Mouse (Mus musculus): ENCODE measurements around the gene Zfp239. TPM values are rescaled to one million over a fixed set of nuclear protein-coding genes. Genes with fewer than 3 reads are reported as not detected.
A peak's percentile ranks its signal among the peaks of the same experiment; 100 is the strongest.

Gene Zfp239
- polyA plus RNA-seq, 1 experiment = 5.1 TPM

DNA sequence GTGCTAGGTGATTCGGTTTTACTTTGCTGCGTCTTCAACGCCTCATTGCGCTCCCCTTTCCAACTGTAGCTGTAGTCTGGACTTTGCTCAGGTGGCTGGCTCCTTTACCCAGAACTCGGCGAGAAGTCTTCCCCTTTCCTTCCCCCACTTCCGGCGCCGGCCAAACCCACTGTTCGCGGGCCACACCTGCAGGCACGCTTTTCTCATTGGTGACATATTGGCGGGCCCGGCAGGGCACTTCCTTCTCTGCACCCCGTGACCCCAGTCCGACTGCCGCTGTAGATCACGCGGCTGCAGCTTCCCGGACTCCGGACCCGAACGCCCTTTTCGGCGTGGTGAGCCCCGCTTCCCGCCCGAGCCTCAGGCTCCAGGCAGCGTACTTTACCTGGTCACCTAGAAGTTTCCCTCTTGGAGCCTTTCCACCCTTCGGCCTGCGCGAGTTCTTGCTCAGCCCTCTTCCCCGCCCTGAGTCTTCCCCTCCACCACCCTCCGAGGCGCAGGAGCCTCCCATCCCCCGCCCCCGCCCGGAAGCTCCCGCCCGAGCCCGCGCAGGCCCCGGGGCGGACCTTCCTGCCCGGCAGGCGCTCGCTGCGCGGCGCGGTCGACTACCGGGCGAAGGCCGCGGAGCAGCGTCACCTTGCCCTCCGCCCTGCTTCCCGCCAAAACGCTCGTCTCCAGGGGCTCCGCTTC lies 55.0 kb downstream of the Zfp239 start:
- Histone ChIP-seq H3K4me1 (ENCODE audit: control insufficient read depth, insufficient read depth, insufficient read length, low read length) (peaks cover 6% of the 10 kb centered on the region; the same call in 1 of the 2 replicates), H3K27me3 (ENCODE audit: control insufficient read depth, insufficient read depth, low read length) (no peaks in the 10 kb centered on the region), H3K27ac (ENCODE audit: insufficient read depth, low read depth, low read length) (peak overlapping the region; percentile 97), H3K4me3 (ENCODE audit: low read depth, low read length) (peak overlapping the region; percentile 73), H3K36me3 (ENCODE audit: control insufficient read depth, insufficient read depth, low read length) (peaks cover 19% of the 10 kb centered on the region)
- WGBS = under 1% methylated on average over 62 of the region's 62 CpGs
- TF ChIP-seq CTCF (IDR thresholded peaks at IDR 0.05; ENCODE audit: extremely low read depth, insufficient read length, insufficient replicate concordance, low read depth, low read length) = no peak
- peak; percentile 72; the same call in 1 of the 2 replicates for TF ChIP-seq POLR2A (IDR thresholded peaks at IDR 0.05; ENCODE audit: low read depth, low read length)

DNA sequence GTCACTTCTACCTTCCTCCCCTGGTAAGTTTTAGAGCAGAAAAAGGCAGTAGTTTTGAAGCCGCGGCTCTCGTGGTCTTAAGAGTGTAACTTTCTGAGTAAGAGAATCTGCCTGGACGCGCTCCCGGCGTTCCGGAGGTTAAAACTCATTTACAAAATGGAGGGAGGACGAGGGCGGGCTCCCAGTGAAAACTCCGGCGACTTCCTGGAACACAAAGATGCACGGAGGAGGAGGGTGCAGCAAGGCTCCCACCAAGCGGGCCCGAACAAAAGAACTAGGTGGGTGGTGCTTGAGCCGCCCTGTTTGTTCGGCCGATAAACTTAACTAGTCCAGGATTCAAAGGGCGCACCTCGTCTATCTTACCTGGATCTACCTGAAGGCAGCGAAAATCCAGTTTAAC lies 55.7 kb downstream of the Zfp239 start:
- H3K27ac ChIP-seq (ENCODE audit: insufficient read depth, low read depth, low read length) = peak overlapping the region; percentile 97
- H3K36me3 ChIP-seq (ENCODE audit: control insufficient read depth, insufficient read depth, low read length) = peaks cover 23% of the 10 kb centered on the region
- H3K4me3 ChIP-seq (ENCODE audit: low read depth, low read length) = peak overlapping the region; percentile 73
- WGBS = under 1% methylated on average over 21 of the region's 21 CpGs
- peaks cover 6% of the 10 kb centered on the region; the same call in 1 of the 2 replicates for H3K4me1 ChIP-seq (ENCODE audit: control insufficient read depth, insufficient read depth, insufficient read length, low read length)
- TF ChIP-seq POLR2A (IDR thresholded peaks at IDR 0.05; ENCODE audit: low read depth, low read length) (peak; percentile 17; the same call in 1 of the 2 replicates), CTCF (IDR thresholded peaks at IDR 0.05; ENCODE audit: extremely low read depth, insufficient read length, insufficient replicate concordance, low read depth, low read length) (peak; percentile 6; the same call in 1 of the 2 replicates)
- H3K27me3 ChIP-seq (ENCODE audit: control insufficient read depth, insufficient read depth, low read length) = no peaks in the 10 kb centered on the region

DNA sequence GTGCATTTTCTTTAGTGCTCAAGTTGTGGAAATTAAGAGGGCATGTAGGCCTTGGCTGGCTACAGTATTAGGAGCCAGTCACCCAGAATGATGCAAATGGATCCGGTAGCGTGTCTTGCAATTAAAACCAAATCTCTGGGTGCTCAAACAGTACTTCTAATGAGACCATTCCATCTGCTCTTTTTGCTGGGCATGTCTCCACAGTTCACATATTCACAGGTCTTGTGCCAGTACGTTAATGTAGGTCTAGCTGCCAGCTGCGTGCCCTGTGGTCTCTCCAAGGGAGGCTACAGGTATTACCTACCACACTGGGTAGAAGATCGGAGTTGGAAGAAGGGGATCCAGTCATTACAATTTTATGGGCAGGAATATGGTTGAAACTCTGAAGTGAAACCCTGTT lies 56.1 kb downstream of the Zfp239 start:
- Histone ChIP-seq H3K4me3 (ENCODE audit: low read depth, low read length) (peak overlapping the region; percentile 73; the same call in 1 of the 2 replicates), H3K27ac (ENCODE audit: insufficient read depth, low read depth, low read length) (peak overlapping the region; percentile 97), H3K4me1 (ENCODE audit: control insufficient read depth, insufficient read depth, insufficient read length, low read length) (peaks cover 6% of the 10 kb centered on the region; the same call in 1 of the 2 replicates), H3K36me3 (ENCODE audit: control insufficient read depth, insufficient read depth, low read length) (peaks cover 26% of the 10 kb centered on the region), H3K27me3 (ENCODE audit: control insufficient read depth, insufficient read depth, low read length) (no peaks in the 10 kb centered on the region)
- no peak for TF ChIP-seq CTCF (IDR thresholded peaks at IDR 0.05; ENCODE audit: extremely low read depth, insufficient read length, insufficient replicate concordance, low read depth, low read length)
- no peak for TF ChIP-seq POLR2A (IDR thresholded peaks at IDR 0.05; ENCODE audit: low read depth, low read length)
- 2% methylated on average over 5 of the region's 5 CpGs for WGBS

DNA sequence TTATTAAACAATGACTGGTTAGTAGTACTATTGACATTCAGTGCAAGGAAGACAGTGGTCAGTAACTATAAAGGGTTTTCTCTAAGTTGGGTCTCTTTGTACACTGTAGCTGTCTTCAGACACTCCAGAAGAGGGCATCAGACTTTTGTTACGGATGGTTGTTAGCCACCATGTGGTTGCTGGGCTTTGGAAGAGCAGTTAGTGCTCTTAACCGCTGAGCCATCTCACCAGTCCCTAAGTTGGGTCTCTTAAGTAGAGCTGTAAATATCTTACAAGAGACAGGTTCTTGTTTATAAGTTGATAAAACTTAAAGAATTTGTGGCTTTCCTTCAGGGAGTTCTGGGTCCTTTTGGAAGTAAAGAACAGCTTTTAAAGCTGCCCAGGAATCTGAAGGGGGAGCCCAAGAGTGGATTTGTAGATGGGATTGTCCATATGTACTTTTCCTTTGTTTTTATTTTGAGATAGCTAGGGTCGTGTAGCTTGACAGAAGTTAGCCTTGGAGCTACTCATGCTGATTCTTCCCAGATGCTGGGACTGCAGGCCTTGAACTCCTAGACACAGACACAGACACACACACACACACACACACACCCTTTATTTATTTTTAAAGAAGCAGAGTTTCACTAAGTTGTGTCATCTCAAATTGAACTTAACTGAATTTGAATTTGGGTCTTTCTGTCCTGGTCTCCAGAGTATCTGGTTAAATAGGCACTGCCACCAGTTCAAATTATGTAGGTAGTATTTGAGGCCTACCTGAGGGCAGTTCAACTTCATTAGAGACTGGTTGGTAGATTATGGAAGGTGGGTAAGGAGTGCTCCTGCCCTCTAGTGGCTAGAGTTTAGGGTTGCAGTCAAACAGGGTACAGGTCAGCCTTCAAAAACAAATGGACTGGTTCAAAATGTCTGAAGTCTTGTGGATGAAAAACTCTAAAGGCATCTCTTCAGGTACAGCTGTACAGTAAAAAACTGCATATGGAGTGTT lies 59.0 kb downstream of the Zfp239 start:
- Histone ChIP-seq H3K27ac (ENCODE audit: insufficient read depth, low read depth, low read length) (no peak overlapping the region), H3K4me1 (ENCODE audit: control insufficient read depth, insufficient read depth, insufficient read length, low read length) (peaks cover 2% of the 10 kb centered on the region; the same call in 1 of the 2 replicates), H3K27me3 (ENCODE audit: control insufficient read depth, insufficient read depth, low read length) (no peaks in the 10 kb centered on the region), H3K36me3 (ENCODE audit: control insufficient read depth, insufficient read depth, low read length) (peaks cover 34% of the 10 kb centered on the region), H3K4me3 (ENCODE audit: low read depth, low read length) (no peak overlapping the region)
- TF ChIP-seq CTCF (IDR thresholded peaks at IDR 0.05; ENCODE audit: extremely low read depth, insufficient read length, insufficient replicate concordance, low read depth, low read length) (no peak), POLR2A (IDR thresholded peaks at IDR 0.05; ENCODE audit: low read depth, low read length) (no peak)
- 14% methylated on average over 3 of the region's 3 CpGs for WGBS

DNA sequence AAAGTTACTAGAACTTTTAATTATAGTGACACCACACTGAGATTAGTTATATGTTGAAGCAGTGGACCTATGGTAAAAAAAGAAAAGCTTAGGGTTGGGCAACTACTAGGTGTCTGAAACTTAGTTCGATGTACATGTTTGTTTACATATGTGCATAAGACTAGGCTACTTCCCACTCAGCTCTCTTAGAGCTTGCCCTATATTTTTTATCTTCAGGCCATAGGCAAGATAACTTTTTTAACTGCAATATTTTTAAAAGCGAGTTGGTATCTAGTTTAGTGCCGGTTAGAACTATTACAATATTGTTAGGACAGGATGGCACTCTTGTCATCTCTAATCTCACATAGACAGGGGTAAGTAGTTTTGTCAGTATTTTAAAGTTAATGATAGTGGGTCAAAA lies 60.1 kb downstream of the Zfp239 start:
- peaks cover 2% of the 10 kb centered on the region; the same call in 1 of the 2 replicates for H3K4me1 ChIP-seq (ENCODE audit: control insufficient read depth, insufficient read depth, insufficient read length, low read length)
- no peak overlapping the region for H3K4me3 ChIP-seq (ENCODE audit: low read depth, low read length)
- H3K36me3 ChIP-seq (ENCODE audit: control insufficient read depth, insufficient read depth, low read length) = peaks cover 36% of the 10 kb centered on the region
- 65% methylated on average over 3 of the region's 3 CpGs for WGBS
- H3K27me3 ChIP-seq (ENCODE audit: control insufficient read depth, insufficient read depth, low read length) = no peaks in the 10 kb centered on the region
- TF ChIP-seq POLR2A (IDR thresholded peaks at IDR 0.05; ENCODE audit: low read depth, low read length) (no peak), CTCF (IDR thresholded peaks at IDR 0.05; ENCODE audit: extremely low read depth, insufficient read length, insufficient replicate concordance, low read depth, low read length) (no peak)
- H3K27ac ChIP-seq (ENCODE audit: insufficient read depth, low read depth, low read length) = no peak overlapping the region

Other genes starting within 250 kb of the Zfp239 start
- 8.0 and 15.9 TPM in 2 replicates for gene Zfp637, start 20.9 kb upstream of the Zfp239 start, polyA plus RNA-seq (2012; rRNA removed)
- gene Hnrnpf, start 38.2 kb downstream of the Zfp239 start, polyA plus RNA-seq (2012; rRNA removed) = 49.1 and 102 TPM in 2 replicates
- gene Fxyd4, start 75.6 kb downstream of the Zfp239 start, polyA plus RNA-seq (2012; rRNA removed) = not detected in 2 replicates
- 0.19 and 0.22 TPM in 2 replicates for gene Rasgef1a, start 149.3 kb downstream of the Zfp239 start, polyA plus RNA-seq (2012; rRNA removed)

Data from small intestine, adult 2 months (tissue).